Mouse (Mus musculus) hindbrain, embryonic 10.5 days (tissue): ENCODE results near the gene Hacd3. TPM values are rescaled to one million over a fixed set of nuclear protein-coding genes. Genes with fewer than 3 reads are reported as not detected.

Source experiments
- DNase-seq: peaks from one replicate; pipeline ENCODE4 v3.0.0-alpha.2; 2017; ENCODE audit warnings: low spot score
- H3K27ac ChIP-seq: fragments of 300-500 bp; sonication (generic); 2 replicates; pipeline ENCODE4 v1.5.1; 2016; ENCODE audit warnings: mild to moderate bottlenecking, moderate library complexity
- H3K27me3 ChIP-seq: fragments of 300-500 bp; sonication (generic); 2 replicates; pipeline ENCODE4 v1.6.1; 2016; ENCODE audit warnings: mild to moderate bottlenecking; ENCODE audit not compliant: poor library complexity, insufficient read depth, severe bottlenecking
- H3K36me3 ChIP-seq: fragments of 300-500 bp; sonication (generic); 2 replicates; pipeline ENCODE4 v1.6.1; 2016; ENCODE audit warnings: mild to moderate bottlenecking, moderate library complexity
- H3K4me1 ChIP-seq: fragments of 300-500 bp; sonication (generic); replicated peaks from 2 replicates; pipeline ENCODE4 v1.6.1; 2016; ENCODE audit warnings: mild to moderate bottlenecking
- H3K4me3 ChIP-seq: fragments of 300-500 bp; sonication (generic); 2 replicates; pipeline ENCODE4 v1.5.1; 2016; ENCODE audit warnings: mild to moderate bottlenecking, moderate library complexity
- H3K9me3 ChIP-seq: fragments of 300-500 bp; sonication (generic); 2 replicates; pipeline ENCODE4 v1.6.1; 2016; ENCODE audit warnings: mild to moderate bottlenecking, moderate library complexity
- WGBS: fragments of 180-500 bp; shearing (Covaris S2); methylation state at CpG from one replicate; pipeline ENCODE4 v1.1.7; 2016; 5-methylcytosine and 5-hydroxymethylcytosine counted together
- polyA plus RNA-seq: library from polyadenylated mRNA; unstranded; fragments of >200 nt; fragmentation: Nextera tagmentation; extraction: Ambion mirVana; gene quantifications from 2 replicates; pipeline ENCODE4 v1.2.1, GENCODE M21; 2016

Gene Hacd3
- polyA plus RNA-seq, 1 experiment from 2014 or later = 115 TPM

DNA sequence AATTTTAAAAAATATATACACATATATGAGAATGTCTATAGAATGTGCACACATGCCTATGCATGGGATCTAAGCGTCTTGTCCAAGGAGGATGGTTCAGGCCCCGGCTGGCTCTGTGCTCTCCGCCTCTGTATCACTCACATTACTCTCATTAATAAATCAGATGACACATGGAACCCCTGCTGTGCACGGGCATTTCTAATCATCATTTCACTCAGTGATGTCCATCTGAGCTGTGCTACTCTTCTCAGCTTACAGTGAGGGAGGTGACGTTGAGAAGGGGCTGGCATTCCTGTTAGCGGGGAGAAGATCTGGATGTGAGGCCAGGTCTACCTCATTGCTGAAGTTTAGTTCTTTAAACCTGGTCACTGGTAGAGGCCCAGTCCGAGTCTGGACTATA is 5.7 kb upstream of the Hacd3 start:
- WGBS = 84% methylated on average over 7 of the region's 7 CpGs
- H3K27me3 ChIP-seq = no peaks in the 10 kb centered on the region
- DNase-seq = no peak

DNA sequence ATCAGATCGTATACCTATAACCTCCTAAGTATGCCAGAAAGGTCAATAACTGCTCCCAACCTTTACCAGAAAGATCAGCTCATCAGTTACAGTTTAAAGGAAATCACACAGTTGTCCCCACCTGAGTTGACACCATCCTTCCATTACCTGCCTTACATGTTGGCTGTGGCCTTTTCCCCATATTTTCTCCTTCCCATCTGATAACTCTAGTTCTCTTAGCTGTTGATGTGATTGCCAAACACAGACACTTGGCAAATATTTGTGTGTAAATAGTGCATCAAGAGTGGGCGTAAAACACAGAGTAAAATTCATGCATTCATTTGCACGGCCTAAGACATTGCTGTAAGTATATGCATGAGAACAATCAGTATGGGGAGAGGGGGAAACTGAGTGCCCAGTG is 2.0 kb upstream of the Hacd3 start:
- H3K27ac ChIP-seq = no peak overlapping the region
- no peaks in the 10 kb centered on the region for H3K36me3 ChIP-seq
- no peaks in the 10 kb centered on the region for H3K9me3 ChIP-seq
- DNase-seq = no peak
- H3K4me1 ChIP-seq = peaks cover 42% of the 10 kb centered on the region
- H3K4me3 ChIP-seq = no peak overlapping the region
- WGBS = 95% methylated on average over 3 of the region's 3 CpGs
- no peaks in the 10 kb centered on the region for H3K27me3 ChIP-seq

More for the DNA sequence above, 5.7 kb upstream of the Hacd3 start:
- no peaks in the 10 kb centered on the region for H3K9me3 ChIP-seq
- H3K4me3 ChIP-seq = no peak overlapping the region
- no peaks in the 10 kb centered on the region for H3K36me3 ChIP-seq
- H3K4me1 ChIP-seq = peaks cover 8% of the 10 kb centered on the region
- no peak overlapping the region for H3K27ac ChIP-seq

DNA sequence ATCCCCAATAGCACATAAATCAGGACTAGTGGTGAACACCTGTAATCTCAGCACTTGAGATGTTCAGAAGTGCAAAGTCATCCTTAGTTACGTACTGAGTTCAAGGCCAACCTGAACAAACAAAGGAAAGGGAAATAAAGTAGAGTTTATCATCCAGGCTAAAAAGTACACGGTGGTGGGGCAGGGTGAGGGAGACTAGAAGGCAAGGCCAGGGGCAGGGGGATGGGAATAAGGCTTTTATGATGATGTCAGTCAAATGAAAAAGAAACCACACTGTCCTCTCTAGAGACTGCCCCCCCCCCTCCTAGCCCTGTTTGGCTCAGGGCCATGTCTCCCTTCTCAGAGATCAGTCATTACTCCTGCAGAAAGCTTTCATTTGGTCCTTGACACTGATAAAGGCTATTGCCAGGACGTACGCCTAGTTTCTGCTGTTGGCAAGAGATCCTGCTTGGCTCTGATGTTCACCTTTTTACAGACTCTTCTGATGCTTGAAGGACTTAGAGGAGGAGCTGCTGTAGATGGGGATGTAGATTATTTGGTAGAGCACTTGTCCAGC is 1.2 kb upstream of the Hacd3 start:
- no peak overlapping the region for H3K27ac ChIP-seq

DNA sequence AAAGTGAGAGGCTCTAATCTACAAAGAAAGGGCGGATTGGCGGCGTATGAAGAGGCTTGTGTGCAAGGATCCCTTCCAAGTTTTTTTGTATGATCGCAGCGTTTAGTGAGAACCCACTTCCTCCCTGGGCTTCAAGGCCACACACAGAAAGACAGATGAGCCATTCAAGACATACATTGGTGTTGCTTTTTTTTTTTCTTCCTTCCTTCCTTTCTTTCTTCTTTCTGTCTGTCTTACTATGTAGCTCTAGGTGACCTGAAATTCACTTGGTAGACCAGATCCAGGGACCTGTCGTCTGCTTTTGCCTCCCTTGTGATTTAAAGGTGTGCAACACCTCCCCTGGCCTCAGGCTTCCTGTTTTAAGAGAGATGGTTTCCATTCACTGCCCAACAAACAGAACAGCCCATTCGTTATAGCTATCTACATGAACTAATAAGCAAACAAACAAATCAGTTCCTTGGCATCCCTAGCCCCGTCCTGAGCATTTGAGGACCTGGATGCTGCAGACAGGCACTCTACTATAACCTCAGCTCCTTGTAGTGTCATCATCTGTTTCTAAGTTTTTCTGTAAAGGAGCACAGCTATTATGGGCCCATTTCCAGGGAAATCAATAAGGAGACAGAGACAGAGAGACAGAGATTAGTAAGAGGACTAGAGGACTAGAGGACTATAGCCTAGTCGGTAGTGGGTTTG is 540 bp upstream of the Hacd3 start:
- 27% methylated on average over 9 of the region's 9 CpGs for WGBS
- H3K9me3 ChIP-seq = no peaks in the 10 kb centered on the region
- peaks cover 52% of the 10 kb centered on the region for H3K4me1 ChIP-seq
- no peak for DNase-seq
- peak overlapping the region; percentile 99 for H3K4me3 ChIP-seq
- no peaks in the 10 kb centered on the region for H3K27me3 ChIP-seq
- H3K27ac ChIP-seq = peak overlapping the region; percentile 97
- H3K36me3 ChIP-seq = no peaks in the 10 kb centered on the region

More for the DNA sequence above, 1.2 kb upstream of the Hacd3 start:
- H3K9me3 ChIP-seq = no peaks in the 10 kb centered on the region
- WGBS = 95% methylated on average over 4 of the region's 4 CpGs
- no peaks in the 10 kb centered on the region for H3K36me3 ChIP-seq
- DNase-seq = no peak
- no peak overlapping the region for H3K4me3 ChIP-seq
- peaks cover 48% of the 10 kb centered on the region for H3K4me1 ChIP-seq
- H3K27me3 ChIP-seq = no peaks in the 10 kb centered on the region

DNA sequence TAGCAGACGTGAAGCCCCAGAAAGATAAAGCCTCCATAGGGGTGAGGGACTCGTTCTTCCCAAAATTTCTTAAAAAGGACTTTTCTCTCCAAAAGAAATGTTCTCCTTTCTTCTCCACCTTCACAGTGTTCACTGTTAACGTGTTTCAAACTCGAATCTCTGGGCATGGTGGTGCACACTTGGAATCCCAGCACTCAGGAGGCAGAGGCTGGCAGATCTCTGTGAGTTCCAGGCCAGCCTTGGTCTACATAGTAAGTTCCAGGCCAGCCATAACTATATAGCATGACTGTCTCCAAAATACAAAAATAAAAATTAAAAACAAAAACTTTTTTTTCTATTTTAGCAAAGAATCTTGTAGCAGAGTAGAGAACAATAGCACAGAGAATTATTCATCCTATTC is 1.4 kb downstream of the Hacd3 start:
- Histone ChIP-seq H3K27me3 (no peaks in the 10 kb centered on the region), H3K27ac (no peak overlapping the region), H3K4me3 (peak overlapping the region; percentile 99), H3K9me3 (no peaks in the 10 kb centered on the region), H3K4me1 (peaks cover 69% of the 10 kb centered on the region), H3K36me3 (no peaks in the 10 kb centered on the region)
- no peak for DNase-seq
- 82% methylated on average over 4 of the region's 4 CpGs for WGBS

DNA sequence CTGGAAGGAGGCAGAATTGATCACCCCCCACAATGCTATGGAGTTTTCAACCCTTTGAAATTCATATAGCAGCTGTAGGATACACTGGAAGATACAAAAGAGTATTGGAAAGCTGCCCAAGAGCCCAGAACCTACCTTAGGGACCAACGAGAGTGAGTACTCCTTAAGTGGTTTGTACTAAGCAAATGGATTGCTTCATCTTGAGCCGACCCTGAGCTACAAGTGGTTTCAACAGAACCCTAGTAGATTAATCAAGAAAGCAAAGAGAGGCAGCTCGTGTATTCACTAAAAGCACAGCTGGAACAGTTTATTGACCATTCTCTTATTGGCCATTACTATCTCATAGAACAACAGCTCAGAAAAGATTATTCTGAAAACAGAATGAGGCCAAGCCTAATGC is 2.3 kb downstream of the Hacd3 start:
- H3K4me1 ChIP-seq = peaks cover 69% of the 10 kb centered on the region
- WGBS = 72% methylated on average over 3 of the region's 3 CpGs
- DNase-seq = no peak
- H3K27me3 ChIP-seq = no peaks in the 10 kb centered on the region
- H3K4me3 ChIP-seq = no peak overlapping the region
- H3K27ac ChIP-seq = no peak overlapping the region
- H3K9me3 ChIP-seq = no peaks in the 10 kb centered on the region
- H3K36me3 ChIP-seq = 0 out of 2 replicates have a peak, but pooled peaks cover 2% of the 10 kb centered on the region

DNA sequence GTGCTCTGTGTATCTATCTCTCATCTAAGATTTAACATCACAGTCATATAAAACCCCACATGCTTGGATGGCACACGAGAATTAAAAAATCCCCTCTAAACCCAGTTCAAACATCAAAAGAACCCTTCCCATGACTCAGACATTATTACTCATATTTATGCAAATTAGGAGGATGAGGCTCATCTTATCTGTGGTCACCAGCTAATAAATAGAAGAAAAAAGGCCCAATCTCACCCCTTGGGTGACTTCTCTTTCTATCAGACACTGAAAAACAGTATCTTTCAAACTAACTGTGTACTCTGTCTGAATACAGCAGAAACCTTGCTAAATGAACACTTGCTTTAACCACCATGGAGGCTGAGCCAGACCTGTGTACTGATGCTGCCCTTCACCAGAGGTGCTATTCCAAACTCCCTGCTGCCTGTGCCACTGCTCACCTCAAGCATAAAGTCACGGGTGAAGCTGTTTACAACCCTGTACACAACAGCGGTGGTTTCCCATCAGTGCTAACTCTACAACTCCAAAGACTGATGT is 2.8 kb downstream of the Hacd3 start:
- WGBS = 87% methylated on average over 3 of the region's 3 CpGs
- Histone ChIP-seq H3K4me3 (no peak overlapping the region; the same call in 1 of the 2 replicates), H3K27ac (no peak overlapping the region), H3K27me3 (no peaks in the 10 kb centered on the region), H3K9me3 (no peaks in the 10 kb centered on the region), H3K36me3 (0 out of 2 replicates have a peak, but pooled peaks cover 2% of the 10 kb centered on the region), H3K4me1 (peaks cover 69% of the 10 kb centered on the region)
- DNase-seq = no peak

DNA sequence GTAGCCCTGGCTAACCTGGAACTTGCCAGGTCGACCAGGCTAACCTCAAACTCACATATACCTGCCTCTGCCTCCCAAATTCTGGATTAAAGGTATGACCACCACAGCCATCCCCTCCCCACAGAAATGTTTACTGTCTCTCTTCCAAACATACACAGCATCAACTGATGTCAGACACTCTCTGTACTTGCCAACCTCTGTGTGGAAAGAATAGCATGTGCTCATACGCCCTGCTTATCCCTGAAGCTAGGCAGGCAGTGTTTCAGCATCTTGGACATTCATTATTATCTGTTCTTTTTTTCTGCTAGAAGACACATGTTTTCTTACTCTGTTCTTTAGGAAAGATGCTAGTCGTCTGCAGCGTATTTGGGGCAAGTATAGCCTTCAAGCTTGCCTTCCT is 3.6 kb downstream of the Hacd3 start:
- no peak for DNase-seq
- peaks cover 69% of the 10 kb centered on the region for H3K4me1 ChIP-seq
- H3K36me3 ChIP-seq = 0 out of 2 replicates have a peak, but pooled peaks cover 2% of the 10 kb centered on the region
- no peaks in the 10 kb centered on the region for H3K9me3 ChIP-seq
- H3K27ac ChIP-seq = no peak overlapping the region
- no peaks in the 10 kb centered on the region for H3K27me3 ChIP-seq
- 92% methylated on average over 4 of the region's 4 CpGs for WGBS
- no peak overlapping the region for H3K4me3 ChIP-seq

DNA sequence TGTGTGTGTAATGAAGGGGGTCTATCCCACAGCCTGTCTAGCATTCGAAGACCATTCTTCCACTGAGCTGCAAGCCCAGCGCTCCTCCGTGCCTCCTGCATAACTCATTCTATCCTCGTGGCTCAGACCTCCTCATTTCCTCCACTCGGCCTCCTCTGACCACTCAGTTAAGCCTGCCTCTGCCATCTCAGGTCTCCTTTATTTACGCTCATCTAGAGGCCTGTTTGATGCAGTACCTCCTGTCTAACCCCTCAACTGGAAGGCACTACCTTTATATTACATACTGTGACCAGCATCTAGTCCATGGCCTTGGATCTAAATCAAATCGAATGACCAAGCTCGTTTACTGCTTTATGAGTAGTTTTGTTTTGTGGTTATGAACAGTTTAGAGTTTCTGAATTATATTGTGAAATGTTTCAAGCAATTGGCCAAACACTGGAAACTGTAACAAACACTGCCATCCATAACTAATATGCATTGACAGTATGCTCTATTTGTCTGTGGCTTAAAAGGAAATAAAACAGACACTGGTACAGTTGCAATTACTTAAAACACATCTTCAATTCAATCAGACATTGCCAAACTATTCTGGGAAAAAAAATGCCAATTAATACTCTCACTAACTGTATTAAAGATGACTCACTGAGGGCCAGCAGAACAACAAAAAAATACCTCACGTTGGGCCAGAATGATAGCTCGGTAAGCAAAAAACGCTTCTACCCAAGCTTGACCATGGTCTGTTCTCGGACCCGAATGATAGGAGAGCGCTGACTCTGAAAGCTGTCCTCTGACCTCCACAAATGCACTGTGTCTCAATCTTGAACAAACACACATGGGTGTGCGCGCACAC is 4.3 kb downstream of the Hacd3 start:
- no peak for DNase-seq
- Histone ChIP-seq H3K36me3 (0 out of 2 replicates have a peak, but pooled peaks cover 2% of the 10 kb centered on the region), H3K9me3 (no peaks in the 10 kb centered on the region), H3K27me3 (no peaks in the 10 kb centered on the region), H3K27ac (0 out of 2 replicates have a peak overlapping the region, but pooled peaks have one; percentile 29), H3K4me1 (peaks cover 64% of the 10 kb centered on the region), H3K4me3 (no peak overlapping the region)
- 90% methylated on average over 16 of the region's 16 CpGs for WGBS

DNA sequence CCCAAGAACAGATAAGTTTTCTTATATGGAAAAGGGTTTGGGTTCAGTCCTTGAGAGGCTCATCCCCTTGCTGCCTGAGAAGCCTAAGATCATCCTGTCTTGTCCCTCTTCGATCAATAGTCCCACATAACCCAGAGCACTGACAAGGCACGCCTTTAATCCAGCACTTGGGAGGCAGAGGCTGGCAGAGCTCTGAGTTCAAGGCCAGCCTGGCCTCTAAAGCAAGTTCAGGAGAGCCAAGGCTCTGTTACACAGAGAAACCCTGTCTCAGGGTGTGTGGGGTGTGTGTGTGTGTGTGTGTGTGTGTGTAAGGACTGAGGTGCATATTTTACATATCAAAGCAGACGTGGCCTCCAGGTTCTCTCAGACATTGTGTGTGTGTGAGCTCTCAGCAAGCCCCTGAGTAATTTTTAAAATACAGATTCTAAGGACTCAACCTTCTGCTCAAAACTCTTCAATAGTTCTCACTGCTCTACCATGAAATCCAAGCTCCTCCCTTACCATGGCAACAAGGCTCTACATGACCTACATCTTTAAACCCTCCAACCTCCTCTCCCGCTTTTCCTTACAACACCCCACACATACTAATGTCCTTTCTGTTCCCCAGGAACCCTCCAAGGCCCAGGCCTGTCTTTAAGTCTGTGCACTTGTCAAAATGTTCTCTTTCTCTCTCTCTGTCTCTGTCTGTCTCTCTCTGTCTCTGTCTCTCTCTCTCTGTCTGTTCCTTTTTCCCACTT is 5.1 kb downstream of the Hacd3 start:
- DNase-seq = no peak
- H3K4me1 ChIP-seq = peaks cover 57% of the 10 kb centered on the region
- H3K4me3 ChIP-seq = no peak overlapping the region
- 82% methylated on average over 4 of the region's 4 CpGs for WGBS
- no peaks in the 10 kb centered on the region for H3K9me3 ChIP-seq
- H3K27ac ChIP-seq = peak overlapping the region; percentile 29; the same call in 1 of the 2 replicates
- H3K27me3 ChIP-seq = no peaks in the 10 kb centered on the region
- 0 out of 2 replicates have a peak, but pooled peaks cover 2% of the 10 kb centered on the region for H3K36me3 ChIP-seq

DNA sequence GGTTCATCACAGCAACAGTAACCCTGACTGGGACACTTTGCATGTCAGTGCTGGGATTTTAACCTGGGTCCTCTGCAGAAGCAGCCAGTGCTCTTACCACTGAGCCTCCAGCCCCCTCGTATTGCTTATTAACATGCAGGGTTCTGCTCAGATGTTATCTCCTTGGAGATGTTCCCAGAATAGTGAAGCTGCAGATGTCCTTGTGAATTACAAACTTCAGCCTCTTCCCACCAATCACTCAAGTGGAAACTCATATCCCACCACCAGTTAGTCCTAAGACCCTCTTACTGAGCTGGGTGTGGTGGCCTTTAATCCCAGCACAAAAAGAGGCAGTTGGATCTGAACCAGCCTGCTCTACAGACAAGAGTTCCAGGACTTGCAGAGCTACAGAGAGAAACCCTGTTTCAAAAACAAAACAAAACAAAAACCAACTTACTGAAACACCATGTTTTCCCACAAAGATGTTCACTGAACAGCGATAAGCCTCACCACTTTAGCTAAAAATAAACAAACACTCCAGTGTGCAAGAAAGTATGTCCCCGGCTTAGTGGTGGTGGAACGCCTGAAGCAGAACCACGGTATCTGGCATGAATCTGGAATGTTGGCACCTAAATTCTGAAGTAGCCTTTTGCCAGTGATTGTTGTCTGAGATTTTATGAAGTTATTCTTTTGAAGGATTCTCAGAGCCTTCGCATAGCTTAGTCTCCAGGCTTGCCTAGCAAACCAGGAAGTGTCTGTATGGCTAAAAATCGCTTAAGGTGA is 5.9 kb downstream of the Hacd3 start:
- no peak for DNase-seq
- H3K27me3 ChIP-seq = no peaks in the 10 kb centered on the region
- no peak overlapping the region for H3K4me3 ChIP-seq
- H3K36me3 ChIP-seq = peaks cover 4% of the 10 kb centered on the region
- H3K27ac ChIP-seq = no peak overlapping the region
- peaks cover 50% of the 10 kb centered on the region for H3K4me1 ChIP-seq
- H3K9me3 ChIP-seq = no peaks in the 10 kb centered on the region
- 87% methylated on average over 7 of the region's 7 CpGs for WGBS

DNA sequence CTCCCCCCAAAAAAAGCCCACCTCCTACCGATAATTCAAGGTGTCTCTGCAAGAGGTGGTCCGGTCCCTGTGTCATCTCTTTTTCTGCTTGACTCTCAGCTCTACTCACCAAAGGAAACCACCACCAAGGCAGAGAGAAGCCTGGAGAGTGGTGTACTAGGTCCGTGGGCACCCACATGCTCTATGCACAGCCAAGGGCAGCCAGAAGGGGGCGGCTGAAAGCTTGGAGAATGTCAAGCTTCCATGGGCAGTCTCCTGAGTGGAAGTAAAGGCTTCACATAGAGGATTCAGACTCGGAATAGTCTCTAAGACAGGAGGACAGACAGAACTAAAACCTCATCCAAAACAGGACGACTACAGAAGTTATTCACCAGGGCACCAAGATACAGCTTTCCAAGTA is 10.2 kb downstream of the Hacd3 start:
- H3K4me1 ChIP-seq = peaks cover 10% of the 10 kb centered on the region
- no peak overlapping the region for H3K27ac ChIP-seq
- no peaks in the 10 kb centered on the region for H3K27me3 ChIP-seq
- H3K9me3 ChIP-seq = no peaks in the 10 kb centered on the region
- DNase-seq = no peak
- H3K4me3 ChIP-seq = no peak overlapping the region
- H3K36me3 ChIP-seq = peaks cover 40% of the 10 kb centered on the region
- 61% methylated on average over 6 of the region's 6 CpGs for WGBS
